Mouse (Mus musculus): ENCODE measurements around the gene Sept14. TPM values are rescaled to one million over a fixed set of nuclear protein-coding genes. Genes with fewer than 3 reads are reported as not detected.

The Sept14 gene
- not detected in 2 replicates for polyA plus RNA-seq (2015; fragmentation: Nextera tagmentation; extraction: Ambion mirVana)

GRCm38 (mm10) chr5:129708412-129708811 is at the start of gene Sept14:
Gene Sept14, minus strand, starts transcription at chr5:129708512.

GRCm38 (mm10) chr5:129724834-129725773 is 16.8 kb upstream of the Sept14 start, which contains the start of gene Nipsnap2:
Gene Nipsnap2, plus strand, starts transcription at chr5:129725063.

GRCm38 (mm10) chr5:129715326-129715861 is 7.1 kb upstream of the Sept14 start, which contains the start of gene Mrps17:
Gene Mrps17, plus strand, starts transcription at chr5:129715497.

GRCm38 (mm10) chr5:129670036-129670458 is 38.3 kb downstream of the Sept14 start, which contains the start of gene Zfp11:
Gene Zfp11, minus strand, starts transcription at chr5:129670099.

Other genes starting within 250 kb of the Sept14 start
- 27.0 and 30.6 TPM in 2 replicates for gene Sfswap, start 207.3 kb downstream of the Sept14 start, polyA plus RNA-seq (2015; fragmentation: Nextera tagmentation; extraction: Ambion mirVana)
- 1.3 TPM in 2 replicates for gene Mmp17, start 124.3 kb downstream of the Sept14 start, polyA plus RNA-seq (2015; fragmentation: Nextera tagmentation; extraction: Ambion mirVana)
- 0.93 and 1.3 TPM in 2 replicates for gene Zfp11, start 38.4 kb downstream of the Sept14 start, polyA plus RNA-seq (2015; fragmentation: Nextera tagmentation; extraction: Ambion mirVana)
- gene Mrps17, start 7.0 kb upstream of the Sept14 start, polyA plus RNA-seq (2015; fragmentation: Nextera tagmentation; extraction: Ambion mirVana): 134 and 139 TPM in 2 replicates
- 64.8 and 73.6 TPM in 2 replicates for gene Nipsnap2, start 16.6 kb upstream of the Sept14 start, polyA plus RNA-seq (2015; fragmentation: Nextera tagmentation; extraction: Ambion mirVana)
- gene Psph, start 78.9 kb upstream of the Sept14 start, polyA plus RNA-seq (2015; fragmentation: Nextera tagmentation; extraction: Ambion mirVana): 25.9 and 27.4 TPM in 2 replicates
- 18.0 and 19.4 TPM in 2 replicates for gene Sumf2, start 138.5 kb upstream of the Sept14 start, polyA plus RNA-seq (2015; fragmentation: Nextera tagmentation; extraction: Ambion mirVana)
- 659 and 664 TPM in 2 replicates for gene Chchd2, start 179.0 kb upstream of the Sept14 start, polyA plus RNA-seq (2015; fragmentation: Nextera tagmentation; extraction: Ambion mirVana)
- 1.3 and 2.1 TPM in 2 replicates for gene Zbed5, start 187.2 kb upstream of the Sept14 start, polyA plus RNA-seq (2015; fragmentation: Nextera tagmentation; extraction: Ambion mirVana)
- gene Phkg1, start 190.0 kb upstream of the Sept14 start, polyA plus RNA-seq (2015; fragmentation: Nextera tagmentation; extraction: Ambion mirVana): 0.08 TPM in 1 of 2 replicates, not detected in the other
- gene Nupr1l, start 200.0 kb upstream of the Sept14 start, polyA plus RNA-seq (2015; fragmentation: Nextera tagmentation; extraction: Ambion mirVana): 1.6 and 1.8 TPM in 2 replicates
- 23.7 and 27.3 TPM in 2 replicates for gene Vkorc1l1, start 233.5 kb upstream of the Sept14 start, polyA plus RNA-seq (2015; fragmentation: Nextera tagmentation; extraction: Ambion mirVana)

Measured in spleen, postnatal 0 days (tissue).